Mouse (Mus musculus): ENCODE results near the gene Zfp984. TPM values are rescaled to one million over a fixed set of nuclear protein-coding genes. Genes with fewer than 3 reads are reported as not detected.
A peak's percentile ranks its signal among the peaks of the same experiment; 100 is the strongest.
"Not testable (repeated sequence)": the region's sequence is repeated elsewhere in the genome, so short reads cannot be mapped to it uniquely, and the experiment has no call there.

Zfp984 gene
- total and polyA plus RNA-seq, 2 experiments from 2014 or later, result 1.9 to 3.4 TPM

GRCm38 (mm10) chr4:147824389-147824788, 14.8 kb upstream of the Zfp984 start:
- Histone ChIP-seq H3K27me3 (ENCODE audit: insufficient read depth, low read length) (no peaks in the 10 kb centered on the region), H3K4me2 (ENCODE audit: low read depth, low read length) (no peak overlapping the region), H3K9ac (replicated peaks; ENCODE audit: low read length) (no peak overlapping the region), H3K36me3 (ENCODE audit: insufficient read depth, low read length) (peaks cover 31% of the 10 kb centered on the region), H3K27ac (no peak overlapping the region), H3K4me3 (ENCODE audit: low read length) (no peak overlapping the region), H3K4me1 (ENCODE audit: insufficient read depth, low read length) (no peaks in the 10 kb centered on the region), H3K9me3 (ENCODE audit: low read length) (peaks cover 63% of the 10 kb centered on the region)
- ATAC-seq, result no peak
- TF ChIP-seq CTCF (IDR thresholded peaks at IDR 0.05; ENCODE audit: low read depth), result no peak
- 93% methylated on average over 4 of the region's 4 CpGs for WGBS
- no peak for DNase-seq (ENCODE audit: low spot score)

DNA sequence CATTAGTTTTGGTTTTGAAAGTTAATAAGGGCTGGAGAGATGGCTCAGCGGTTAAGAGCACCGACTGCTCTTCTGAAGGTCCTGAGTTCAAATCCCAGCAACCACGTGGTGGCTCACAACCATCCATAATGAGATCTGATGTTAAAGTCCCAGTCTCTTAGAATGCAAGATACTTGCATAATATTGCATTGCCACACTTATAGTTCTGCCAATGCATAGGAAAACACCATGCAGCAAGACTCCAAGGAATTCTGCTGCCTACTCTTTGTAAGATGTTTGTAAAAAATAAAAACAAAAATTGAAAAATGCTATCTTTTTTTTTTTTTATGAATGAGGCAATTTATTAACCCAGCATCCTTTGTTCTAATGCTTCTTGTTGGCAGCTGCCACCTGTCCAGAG, 11.8 kb upstream of the Zfp984 start:
- not testable (repeated sequence) for DNase-seq (ENCODE audit: low spot score); H3K27me3 ChIP-seq (ENCODE audit: insufficient read depth, low read length); H3K4me2 ChIP-seq (ENCODE audit: low read depth, low read length); H3K27ac ChIP-seq; H3K4me1 ChIP-seq (ENCODE audit: insufficient read depth, low read length); ATAC-seq; H3K4me3 ChIP-seq (ENCODE audit: low read length); H3K9ac ChIP-seq (replicated peaks; ENCODE audit: low read length)
- H3K9me3 ChIP-seq (ENCODE audit: low read length), result peaks cover 43% of the 10 kb centered on the region
- H3K36me3 ChIP-seq (ENCODE audit: insufficient read depth, low read length), result peaks cover 13% of the 10 kb centered on the region
- WGBS, result 90% methylated on average over 3 of the region's 3 CpGs

- H3K27me3 ChIP-seq (ENCODE audit: insufficient read depth, low read length); H3K9ac ChIP-seq (replicated peaks; ENCODE audit: low read length); H3K4me1 ChIP-seq (ENCODE audit: insufficient read depth, low read length); DNase-seq (ENCODE audit: low spot score); H3K4me3 ChIP-seq (ENCODE audit: low read length); H3K4me2 ChIP-seq (ENCODE audit: low read depth, low read length); ATAC-seq; H3K27ac ChIP-seq; H3K36me3 ChIP-seq (ENCODE audit: insufficient read depth, low read length): not testable (repeated sequence)
- H3K9me3 ChIP-seq (ENCODE audit: low read length), result peaks cover 32% of the 10 kb centered on the region
- 85% methylated on average over 7 of the region's 7 CpGs for WGBS
Observed at GRCm38 (mm10) chr4:147819659-147820058, 10.1 kb upstream of the Zfp984 start.

DNA sequence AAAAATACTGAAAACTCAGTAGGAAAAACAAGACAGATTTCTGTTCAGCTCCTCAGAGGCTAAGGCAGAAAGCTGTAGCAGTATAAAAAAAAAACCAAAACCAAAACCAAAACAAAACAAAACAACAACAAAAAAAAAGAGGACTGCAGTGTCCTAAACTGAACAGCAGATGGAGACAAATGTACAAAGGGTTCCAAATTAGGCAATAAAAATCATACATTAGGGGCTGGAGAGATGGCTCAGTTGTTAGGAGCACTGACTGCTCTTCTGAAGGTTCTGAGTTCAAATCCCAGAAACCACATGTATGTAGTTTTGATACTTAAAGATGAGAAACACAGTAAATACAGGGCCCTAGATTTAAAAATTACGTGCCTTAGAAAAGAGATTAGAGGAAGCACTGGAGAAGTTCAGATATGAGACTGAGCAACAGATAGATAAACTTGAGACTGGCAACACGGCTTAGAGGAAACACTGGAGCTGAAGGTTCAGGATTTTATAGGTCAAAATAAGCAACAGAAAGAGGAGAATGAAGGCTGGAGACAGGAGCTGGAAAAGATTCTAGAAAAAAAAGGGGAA, 5.1 kb upstream of the Zfp984 start:
- H3K36me3 ChIP-seq (ENCODE audit: insufficient read depth, low read length), result no peaks in the 10 kb centered on the region
- 0 out of 2 replicates have a peak, but pooled peaks cover 7% of the 10 kb centered on the region for H3K9me3 ChIP-seq (ENCODE audit: low read length)
- ATAC-seq, result no peak
- H3K27ac ChIP-seq, result no peak overlapping the region
- no peak overlapping the region for H3K4me2 ChIP-seq (ENCODE audit: low read depth, low read length)
- peak; percentile 52 for TF ChIP-seq CTCF (IDR thresholded peaks at IDR 0.05; ENCODE audit: low read depth)
- no peak overlapping the region for H3K4me3 ChIP-seq (ENCODE audit: low read length)
- H3K27me3 ChIP-seq (ENCODE audit: insufficient read depth, low read length), result no peaks in the 10 kb centered on the region
- whole genome bisulfite sequencing, result 82% methylated on average over 2 of the region's 2 CpGs
- no peak overlapping the region for H3K9ac ChIP-seq (replicated peaks; ENCODE audit: low read length)
- peak; percentile 11 for DNase-seq (ENCODE audit: low spot score)
- H3K4me1 ChIP-seq (ENCODE audit: insufficient read depth, low read length), result no peaks in the 10 kb centered on the region

DNA sequence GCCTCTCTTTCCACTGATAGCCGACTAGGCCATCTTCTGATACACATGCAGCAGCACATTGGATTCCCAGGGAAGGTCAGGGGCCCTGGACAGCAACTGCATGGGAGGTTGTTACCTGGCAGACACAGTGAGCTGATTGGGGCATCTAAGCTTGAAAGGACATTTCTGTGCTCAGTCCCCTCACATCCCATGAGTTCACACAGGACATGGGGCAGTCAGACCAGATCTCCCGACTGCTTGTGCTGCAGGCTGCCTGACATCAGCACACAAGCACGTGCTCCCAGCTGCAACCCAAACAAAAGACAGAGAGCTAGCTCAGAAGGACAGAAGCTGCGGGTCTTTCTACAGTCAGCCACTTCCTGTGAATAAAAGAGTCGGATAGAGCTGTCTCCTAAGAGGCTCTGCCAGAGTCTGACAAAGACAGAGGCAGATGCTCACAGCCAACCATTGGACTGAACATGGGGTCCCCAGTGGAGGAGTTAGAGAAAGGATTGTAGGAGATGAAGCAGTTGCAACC, 3.7 kb upstream of the Zfp984 start:
- Histone ChIP-seq H3K4me1 (ENCODE audit: insufficient read depth, low read length) (no peaks in the 10 kb centered on the region), H3K9me3 (ENCODE audit: low read length) (0 out of 2 replicates have a peak, but pooled peaks cover 7% of the 10 kb centered on the region), H3K36me3 (ENCODE audit: insufficient read depth, low read length) (no peaks in the 10 kb centered on the region), H3K4me2 (ENCODE audit: low read depth, low read length) (no peak overlapping the region), H3K27ac (no peak overlapping the region), H3K4me3 (ENCODE audit: low read length) (no peak overlapping the region), H3K27me3 (ENCODE audit: insufficient read depth, low read length) (no peaks in the 10 kb centered on the region), H3K9ac (replicated peaks; ENCODE audit: low read length) (no peak overlapping the region)
- TF ChIP-seq CTCF (IDR thresholded peaks at IDR 0.05; ENCODE audit: low read depth), result no peak
- DNase-seq (ENCODE audit: low spot score) (no peak), ATAC-seq (no peak)
- WGBS, result 40% methylated on average over 5 of the region's 5 CpGs

- not testable (repeated sequence) for DNase-seq (ENCODE audit: low spot score); H3K27me3 ChIP-seq (ENCODE audit: insufficient read depth, low read length); ATAC-seq; H3K9me3 ChIP-seq (ENCODE audit: low read length); H3K4me1 ChIP-seq (ENCODE audit: insufficient read depth, low read length); H3K27ac ChIP-seq; H3K36me3 ChIP-seq (ENCODE audit: insufficient read depth, low read length); H3K9ac ChIP-seq (replicated peaks; ENCODE audit: low read length)
- WGBS, result 57% methylated on average over 2 of the region's 2 CpGs
- peak overlapping the region; percentile 38; the same call in 1 of the 2 replicates for H3K4me3 ChIP-seq (ENCODE audit: low read length)
- H3K4me2 ChIP-seq (ENCODE audit: low read depth, low read length), result peak overlapping the region; percentile 58; the same call in 1 of the 2 replicates
Observed at GRCm38 (mm10) chr4:147809966-147810304, 347 bp upstream of the Zfp984 start.

DNA sequence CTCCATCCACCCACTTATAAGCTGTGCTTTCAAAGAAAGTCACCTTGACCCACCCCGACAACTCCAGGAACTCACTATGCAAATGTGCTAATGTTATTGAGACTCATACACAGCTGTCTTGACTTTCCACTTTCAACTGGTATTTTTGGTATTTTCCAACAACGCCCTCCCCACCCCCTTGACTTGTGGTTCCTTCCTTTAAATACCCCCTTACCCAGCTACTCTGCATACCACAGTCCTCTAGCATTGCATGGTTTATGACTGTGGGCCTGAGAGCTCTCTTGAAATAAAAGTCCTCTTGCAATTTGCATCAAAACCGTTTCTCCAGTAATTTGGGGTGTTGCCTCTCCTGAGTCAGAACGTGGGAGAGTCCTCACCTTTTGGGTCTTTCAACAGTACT, 1.1 kb downstream of the Zfp984 start:
- 83% methylated on average over 4 of the region's 4 CpGs for WGBS
- not testable (repeated sequence) for ATAC-seq; H3K27me3 ChIP-seq (ENCODE audit: insufficient read depth, low read length); H3K4me2 ChIP-seq (ENCODE audit: low read depth, low read length); H3K9ac ChIP-seq (replicated peaks; ENCODE audit: low read length); H3K9me3 ChIP-seq (ENCODE audit: low read length); H3K36me3 ChIP-seq (ENCODE audit: insufficient read depth, low read length); DNase-seq (ENCODE audit: low spot score); H3K4me3 ChIP-seq (ENCODE audit: low read length); H3K27ac ChIP-seq; H3K4me1 ChIP-seq (ENCODE audit: insufficient read depth, low read length)

DNA sequence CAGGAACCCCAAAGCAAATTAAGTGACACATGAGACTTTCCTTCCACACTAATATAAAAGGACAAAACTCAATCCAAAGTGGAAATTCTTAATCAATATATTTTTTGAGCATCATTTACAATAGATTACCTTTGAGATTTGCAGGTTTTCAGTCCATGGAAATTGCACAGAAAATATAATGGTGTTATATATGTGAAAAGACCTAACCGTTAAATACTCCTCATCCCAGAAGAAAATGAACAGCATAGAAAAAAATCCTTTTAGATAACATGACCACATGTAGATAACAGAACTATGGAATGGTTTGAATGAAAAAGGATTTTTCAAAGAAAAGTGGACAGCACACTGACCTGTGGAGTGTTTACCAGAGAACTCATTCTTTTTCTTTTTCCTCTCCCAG, 14.3 kb downstream of the Zfp984 start:
- H3K27ac ChIP-seq; H3K9me3 ChIP-seq (ENCODE audit: low read length); H3K4me2 ChIP-seq (ENCODE audit: low read depth, low read length); H3K4me1 ChIP-seq (ENCODE audit: insufficient read depth, low read length); DNase-seq (ENCODE audit: low spot score); ATAC-seq; H3K4me3 ChIP-seq (ENCODE audit: low read length); H3K36me3 ChIP-seq (ENCODE audit: insufficient read depth, low read length); H3K9ac ChIP-seq (replicated peaks; ENCODE audit: low read length); H3K27me3 ChIP-seq (ENCODE audit: insufficient read depth, low read length): not testable (repeated sequence)
- 90% methylated on average over 1 of the region's 1 CpGs for WGBS

- not testable (repeated sequence) for H3K9ac ChIP-seq (replicated peaks; ENCODE audit: low read length); H3K27me3 ChIP-seq (ENCODE audit: insufficient read depth, low read length); H3K4me2 ChIP-seq (ENCODE audit: low read depth, low read length); H3K4me3 ChIP-seq (ENCODE audit: low read length); H3K9me3 ChIP-seq (ENCODE audit: low read length); H3K27ac ChIP-seq; H3K4me1 ChIP-seq (ENCODE audit: insufficient read depth, low read length); ATAC-seq; H3K36me3 ChIP-seq (ENCODE audit: insufficient read depth, low read length); DNase-seq (ENCODE audit: low spot score)
- 95% methylated on average over 1 of the region's 3 CpGs for WGBS
Observed at GRCm38 (mm10) chr4:147794026-147794665, 15.4 kb downstream of the Zfp984 start.

DNA sequence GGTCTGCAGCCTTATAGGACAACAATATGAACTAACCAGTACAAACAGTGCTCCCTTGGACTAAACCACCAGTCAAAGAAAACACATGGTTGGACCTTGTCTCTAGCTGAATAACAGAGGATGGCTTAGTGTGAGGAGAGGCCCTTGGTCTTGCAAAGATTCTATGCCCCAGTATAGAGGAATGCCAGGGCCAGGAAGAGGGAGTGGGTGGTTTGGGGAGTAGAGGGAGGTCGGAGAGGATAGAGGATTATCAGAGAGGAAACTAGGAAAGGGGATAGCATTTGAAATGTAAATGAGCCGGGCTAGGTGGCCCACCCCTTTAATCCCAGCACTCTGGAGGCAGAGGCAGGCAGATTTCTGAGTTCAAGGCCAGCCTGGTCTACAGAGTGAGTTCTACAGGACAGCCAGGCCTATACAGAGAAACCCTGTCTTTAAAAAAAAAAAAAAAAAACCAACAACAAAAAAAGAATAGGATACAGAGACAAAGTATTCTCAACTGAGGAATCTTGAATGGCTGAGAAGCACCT, 16.1 kb downstream of the Zfp984 start:
- not testable (repeated sequence) for DNase-seq (ENCODE audit: low spot score); H3K9ac ChIP-seq (replicated peaks; ENCODE audit: low read length); H3K27me3 ChIP-seq (ENCODE audit: insufficient read depth, low read length); H3K4me2 ChIP-seq (ENCODE audit: low read depth, low read length); H3K27ac ChIP-seq; H3K4me3 ChIP-seq (ENCODE audit: low read length); H3K36me3 ChIP-seq (ENCODE audit: insufficient read depth, low read length); H3K4me1 ChIP-seq (ENCODE audit: insufficient read depth, low read length); ATAC-seq
- 65% methylated on average over 2 of the region's 2 CpGs for WGBS
- H3K9me3 ChIP-seq (ENCODE audit: low read length), result peaks cover 12% of the 10 kb centered on the region
